Mouse (Mus musculus) ES-E14 (cell line): ENCODE results near the gene Usp19.

Experiments
- CHD2 ChIP-seq: IDR thresholded peaks from 2 replicates; pipeline ENCODE4 v1.6.1; 2014; ENCODE audit warnings: mild to moderate bottlenecking, low read depth, low read length, inconsistent platforms
- HCFC1 ChIP-seq: IDR thresholded peaks from 2 replicates; pipeline ENCODE4 v1.6.1; 2012; ENCODE audit warnings: low read length, inconsistent platforms, borderline replicate concordance; ENCODE audit not compliant: insufficient read depth
- MAFK ChIP-seq: IDR thresholded peaks from 2 replicates; pipeline ENCODE4 v1.6.1; 2014; ENCODE audit warnings: mild to moderate bottlenecking, low read depth, low read length, inconsistent platforms; ENCODE audit not compliant: insufficient read depth
- ZC3H11A ChIP-seq: IDR thresholded peaks from 2 replicates; pipeline ENCODE4 v1.6.1; 2012; ENCODE audit warnings: low read depth, mild to moderate bottlenecking, inconsistent platforms, low read length, borderline replicate concordance
- ZNF384 ChIP-seq: IDR thresholded peaks from 2 replicates; pipeline ENCODE4 v1.6.1; 2012; ENCODE audit warnings: low read depth, low read length, inconsistent platforms

DNA sequence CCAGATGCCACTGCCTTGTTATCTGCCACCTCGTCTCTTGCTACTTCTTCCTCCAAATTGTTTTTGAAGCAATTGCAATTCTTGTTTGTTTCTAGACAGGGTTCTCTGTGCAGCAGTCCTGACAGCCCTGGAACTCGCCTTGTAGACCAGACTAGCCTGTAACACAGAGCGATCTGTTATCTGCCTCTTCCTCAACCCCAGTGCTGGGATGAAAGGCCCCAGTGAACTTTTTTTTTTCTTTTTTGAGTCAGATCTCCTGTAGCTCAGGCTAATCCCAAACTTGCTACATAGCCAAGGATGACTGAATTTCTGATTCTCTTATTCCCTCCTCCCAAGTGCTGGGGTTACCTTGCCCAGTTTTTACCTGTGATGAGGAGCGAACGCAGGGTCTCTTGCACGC, 36.0 kb upstream of the Usp19 start:
- TF ChIP-seq MAFK: no peak
- no peak for TF ChIP-seq HCFC1
- TF ChIP-seq ZNF384: no peak
- TF ChIP-seq CHD2: no peak
- no peak for TF ChIP-seq ZC3H11A
